Mouse (Mus musculus) activated CD4-positive, CD25-positive, alpha-beta regulatory T cell, adult 4 months (primary cell): ENCODE results near the gene Adcy7. TPM values are rescaled to one million over a fixed set of nuclear protein-coding genes. Genes with fewer than 3 reads are reported as not detected.

Experiments
- ATAC-seq: one replicate; pipeline ENCODE4 v1.8.0; 2017
- polyA plus RNA-seq, 2 experiments: library from polyadenylated mRNA; unstranded; fragments of 100-300 nt; shearing (Covaris generic); gene quantifications; one replicate each; pipeline ENCODE4 v1.2.1; 2017

Gene Adcy7
- 10 to 100 TPM; 71.1 to 90.3 TPM for polyA plus RNA-seq

- ATAC-seq: peak; percentile 70
Measured at GRCm38 (mm10) chr8:88272231-88273050, at the start of gene Adcy7. Adcy7 (plus strand) TSS chr8:88272403.

DNA sequence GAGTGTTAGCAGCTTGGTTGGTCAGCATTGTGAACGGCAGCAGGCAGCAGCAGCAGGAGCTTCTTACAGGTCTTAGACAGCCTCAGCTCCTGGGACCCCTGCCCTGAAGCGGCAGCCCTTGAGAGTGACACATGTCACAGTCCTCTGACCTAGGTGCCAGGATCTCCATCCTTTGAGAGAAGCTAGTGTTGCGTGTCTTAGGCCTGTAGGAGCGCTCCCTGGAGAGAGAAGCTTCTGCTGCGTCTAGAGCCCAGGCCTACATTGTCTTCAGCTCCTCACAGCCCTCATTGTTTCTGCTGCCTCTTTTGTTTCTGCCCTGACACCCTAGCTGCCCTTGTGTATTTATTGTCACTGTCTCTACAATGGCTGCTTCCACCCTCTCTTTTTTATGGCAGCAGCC, 46.8 kb upstream of the Adcy7 start:
- ATAC-seq: no peak

- no peak for ATAC-seq
Measured at GRCm38 (mm10) chr8:88227851-88228250, 44.4 kb upstream of the Adcy7 start.

DNA sequence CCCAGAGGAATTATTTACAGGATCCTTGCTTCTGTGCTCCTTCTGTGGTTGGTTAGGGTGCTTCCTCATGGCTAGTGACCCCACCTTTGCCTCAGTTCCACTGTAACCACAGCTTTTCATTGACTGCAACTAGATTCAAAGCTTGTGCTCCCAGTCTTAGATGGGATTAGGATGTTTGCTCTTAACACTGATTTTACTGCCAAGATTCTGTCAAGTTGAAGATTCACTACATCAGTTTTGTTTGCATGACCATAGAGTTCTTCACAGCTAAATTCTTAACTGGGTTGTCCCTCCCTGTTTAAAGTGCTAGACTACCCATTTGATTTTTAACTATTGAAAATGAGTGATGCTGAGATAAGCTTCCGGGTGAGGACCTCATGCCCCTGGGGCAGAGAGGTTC, 43.9 kb upstream of the Adcy7 start:
- ATAC-seq: no peak

- no peak for ATAC-seq
Measured at GRCm38 (mm10) chr8:88228800-88229199, 43.4 kb upstream of the Adcy7 start.

DNA sequence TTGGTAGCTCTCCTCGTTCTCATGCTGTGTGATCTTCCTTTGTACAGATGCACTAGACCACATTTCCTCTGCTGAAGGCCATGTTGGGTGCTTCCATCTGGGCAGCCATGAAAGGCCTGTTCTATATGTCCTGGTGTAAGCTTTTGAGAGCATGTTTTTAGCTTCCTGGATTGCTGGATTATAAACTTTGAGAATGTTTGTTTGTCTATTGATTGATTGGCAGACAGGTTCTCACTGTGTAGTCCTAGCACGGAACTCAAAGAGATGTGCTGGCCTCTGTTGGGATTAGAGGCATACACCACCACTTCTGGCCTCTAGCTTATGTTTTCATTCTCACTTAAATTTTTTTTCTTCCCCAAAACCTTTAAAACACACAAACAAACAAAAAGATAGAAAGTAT, 35.5 kb upstream of the Adcy7 start:
- ATAC-seq: no peak

DNA sequence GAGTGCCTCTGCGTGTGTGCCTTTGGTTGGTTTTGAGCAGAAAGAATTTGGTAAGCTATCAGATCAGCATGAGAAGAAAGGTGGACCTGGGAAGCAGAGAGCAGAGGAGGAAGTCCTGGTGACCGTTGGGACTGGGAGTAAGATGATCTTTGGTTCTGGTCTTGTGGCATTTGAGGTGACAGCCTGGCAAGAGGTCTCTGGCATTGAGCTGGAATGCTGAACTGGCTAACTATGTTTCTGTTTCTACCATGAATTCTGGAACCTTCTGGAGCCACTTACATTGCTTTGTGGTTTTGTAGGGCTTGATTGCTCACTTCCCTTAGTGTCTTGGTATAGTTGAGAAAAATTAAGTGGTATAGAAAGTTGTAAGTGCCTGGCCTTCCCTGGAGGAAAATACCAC, 34.6 kb upstream of the Adcy7 start:
- ATAC-seq: no peak

GRCm38 (mm10) chr8:88239277-88239676, 32.9 kb upstream of the Adcy7 start:
- no peak for ATAC-seq

GRCm38 (mm10) chr8:88241871-88242270, 30.3 kb upstream of the Adcy7 start:
- ATAC-seq: no peak

DNA sequence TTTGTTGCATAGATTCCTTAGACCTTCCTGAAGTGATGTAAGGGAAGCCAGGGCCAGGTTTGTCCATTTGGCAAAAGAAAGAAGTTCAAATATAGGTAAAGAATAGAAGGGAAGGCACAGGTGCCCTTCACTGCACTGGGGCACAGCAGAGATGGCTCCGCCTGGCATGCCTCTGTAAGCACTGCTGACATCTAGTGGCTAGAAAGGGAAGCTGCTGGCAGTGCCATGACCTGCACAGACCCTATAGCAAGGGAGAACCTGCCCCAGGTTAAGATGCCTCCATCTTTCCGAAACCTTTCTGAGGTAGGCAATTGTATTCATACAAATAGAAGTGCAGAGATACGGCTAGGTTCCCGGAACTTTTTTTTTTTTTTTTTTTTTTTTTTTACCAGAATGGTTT, 27.9 kb upstream of the Adcy7 start:
- ATAC-seq: peak; percentile 91

GRCm38 (mm10) chr8:88252791-88253190, 19.4 kb upstream of the Adcy7 start:
- ATAC-seq: no peak

DNA sequence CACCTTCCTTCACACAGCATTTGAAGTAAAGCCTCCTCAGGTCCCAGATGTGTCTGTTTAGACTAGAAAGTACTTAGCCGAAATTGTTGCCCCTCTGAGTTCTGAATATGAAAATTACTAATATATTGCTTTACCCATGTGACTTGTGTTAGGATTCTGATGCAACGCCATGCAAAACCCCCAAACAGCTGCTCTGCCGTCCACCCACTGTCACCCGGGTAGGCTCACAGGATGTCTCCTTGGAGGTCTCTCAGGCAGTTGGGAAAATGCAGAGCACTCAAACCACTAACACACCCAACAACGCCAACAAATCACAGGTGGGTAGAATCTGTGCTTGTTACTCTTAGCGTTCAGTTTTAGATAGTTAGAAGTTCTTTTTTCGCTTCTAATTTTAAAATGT, 17.2 kb upstream of the Adcy7 start:
- ATAC-seq: no peak

DNA sequence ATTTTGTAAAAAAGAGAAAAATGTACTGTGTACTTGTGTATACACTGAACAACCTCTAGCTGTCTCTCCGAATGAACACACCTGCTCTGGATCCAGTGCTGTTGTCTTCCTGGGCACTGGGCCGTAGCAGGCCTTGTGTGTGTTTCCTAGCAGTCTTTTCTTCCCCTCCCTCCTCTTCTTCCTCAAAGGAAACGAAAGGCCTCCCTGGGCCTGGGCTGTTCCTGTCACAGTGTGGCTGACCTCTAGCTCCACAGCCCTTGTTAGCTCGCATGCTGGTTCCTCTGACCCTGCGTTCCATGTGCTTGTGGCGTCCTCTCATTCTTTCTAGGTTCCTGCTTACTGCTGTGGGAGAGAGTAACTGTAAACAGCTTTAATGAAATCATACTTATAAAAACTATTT, 14.2 kb upstream of the Adcy7 start:
- ATAC-seq: no peak

GRCm38 (mm10) chr8:88258544-88258943, 13.7 kb upstream of the Adcy7 start:
- ATAC-seq: no peak

DNA sequence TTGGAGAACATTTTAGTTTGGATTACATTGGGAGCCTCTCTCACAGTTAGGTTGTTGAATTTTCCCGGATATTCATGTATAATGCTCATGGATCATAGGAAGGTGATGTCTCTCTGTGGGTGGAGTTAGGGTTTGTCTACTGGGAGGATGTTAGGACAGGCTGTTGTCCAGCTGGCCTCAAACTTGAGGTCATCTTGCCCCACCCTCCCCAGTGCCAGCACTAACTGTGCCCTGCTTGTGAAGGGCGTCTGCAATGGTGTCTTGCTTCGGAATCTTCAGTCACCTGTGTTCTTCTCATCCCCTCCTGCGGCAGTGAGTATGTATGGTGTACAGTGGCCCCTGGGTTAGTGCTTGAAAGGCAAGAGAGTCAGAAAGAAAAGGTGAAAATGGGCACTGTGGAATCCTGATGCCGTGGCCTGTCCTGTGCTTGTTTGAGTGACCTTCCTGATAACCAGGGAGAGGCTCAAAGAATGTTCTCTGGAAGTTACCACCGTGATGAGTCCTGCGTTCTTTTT, 11.7 kb upstream of the Adcy7 start:
- ATAC-seq: no peak

GRCm38 (mm10) chr8:88262831-88263635, 9.2 kb upstream of the Adcy7 start:
- no peak for ATAC-seq

DNA sequence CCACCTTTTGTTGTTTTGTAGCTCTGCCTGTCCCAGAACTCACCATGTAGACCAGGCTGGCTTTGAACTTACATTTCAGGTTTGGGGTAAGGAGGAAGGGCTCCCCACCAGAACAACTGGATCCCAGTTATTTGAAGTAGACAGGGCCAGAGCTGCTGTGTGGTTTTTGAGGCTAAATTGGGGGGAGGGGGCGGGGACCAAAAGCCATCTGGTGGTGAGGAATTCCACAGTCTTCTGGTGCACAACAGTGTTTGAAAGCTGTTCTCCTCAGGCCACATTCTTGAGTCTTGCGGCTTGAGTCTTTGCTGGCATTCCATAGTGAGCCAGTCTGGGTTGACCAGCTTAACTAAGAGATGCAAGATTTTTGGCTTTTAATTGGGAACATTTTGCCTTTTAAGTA, 6.7 kb upstream of the Adcy7 start:
- ATAC-seq: no peak

DNA sequence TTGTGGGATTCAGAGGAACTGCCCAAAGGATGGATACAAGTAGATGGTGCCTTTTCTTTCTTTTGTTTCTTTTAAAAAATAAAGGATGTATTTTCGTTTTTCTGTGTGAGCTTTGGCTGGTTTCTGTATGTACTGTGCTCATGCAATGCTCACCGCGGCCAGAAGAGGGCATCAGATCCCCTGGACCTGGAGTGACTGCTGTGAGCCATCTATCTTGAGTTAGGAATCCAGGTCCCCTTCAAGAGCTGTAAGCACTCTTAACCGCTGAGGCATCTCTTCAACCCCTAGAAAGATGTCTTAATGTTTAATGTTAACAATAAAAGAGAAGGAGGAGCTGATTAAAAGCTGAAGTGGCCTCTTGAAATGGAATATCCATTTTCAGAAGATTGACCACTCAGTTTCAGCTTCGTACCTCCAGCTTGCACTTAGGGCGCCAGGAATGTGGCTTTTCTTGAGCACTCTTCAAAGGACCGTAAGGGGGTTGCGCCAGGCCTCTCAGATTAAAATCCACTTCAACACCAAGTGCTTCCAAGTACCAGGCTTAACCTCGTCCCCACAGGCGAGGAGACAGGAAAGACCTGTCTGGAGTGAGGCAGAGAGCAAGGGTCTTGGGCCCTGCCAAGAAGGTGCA, 5.9 kb upstream of the Adcy7 start:
- ATAC-seq: no peak

DNA sequence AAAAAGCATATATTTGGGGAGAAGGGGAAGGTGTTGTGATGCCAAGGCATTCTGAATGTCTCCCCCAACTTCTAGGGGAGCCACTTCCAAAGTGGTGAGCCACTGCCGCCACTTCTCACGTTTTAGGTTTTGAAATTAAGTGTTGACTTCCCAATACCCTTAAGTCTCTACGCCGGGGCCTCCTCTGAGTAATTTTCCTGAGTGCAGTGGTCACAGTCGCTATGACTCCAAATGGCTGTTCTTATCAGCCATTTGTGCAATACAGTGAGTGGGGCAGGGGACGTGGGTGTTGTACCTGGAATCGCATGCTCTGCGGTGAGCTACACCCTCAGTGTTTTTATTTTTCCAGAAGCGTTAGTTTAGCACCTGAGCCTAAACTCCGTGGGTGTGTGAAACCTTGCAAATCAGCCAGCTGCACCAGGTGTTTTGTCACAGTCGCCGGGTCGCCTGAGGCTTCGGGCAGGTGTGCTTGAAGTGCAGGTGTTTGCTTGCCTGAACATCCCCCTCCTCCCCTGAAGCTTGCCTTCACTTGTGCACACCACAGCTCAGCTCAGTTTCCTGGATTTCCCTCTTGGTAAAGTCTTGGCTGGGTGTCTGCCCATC, 5.3 kb upstream of the Adcy7 start:
- ATAC-seq: no peak

DNA sequence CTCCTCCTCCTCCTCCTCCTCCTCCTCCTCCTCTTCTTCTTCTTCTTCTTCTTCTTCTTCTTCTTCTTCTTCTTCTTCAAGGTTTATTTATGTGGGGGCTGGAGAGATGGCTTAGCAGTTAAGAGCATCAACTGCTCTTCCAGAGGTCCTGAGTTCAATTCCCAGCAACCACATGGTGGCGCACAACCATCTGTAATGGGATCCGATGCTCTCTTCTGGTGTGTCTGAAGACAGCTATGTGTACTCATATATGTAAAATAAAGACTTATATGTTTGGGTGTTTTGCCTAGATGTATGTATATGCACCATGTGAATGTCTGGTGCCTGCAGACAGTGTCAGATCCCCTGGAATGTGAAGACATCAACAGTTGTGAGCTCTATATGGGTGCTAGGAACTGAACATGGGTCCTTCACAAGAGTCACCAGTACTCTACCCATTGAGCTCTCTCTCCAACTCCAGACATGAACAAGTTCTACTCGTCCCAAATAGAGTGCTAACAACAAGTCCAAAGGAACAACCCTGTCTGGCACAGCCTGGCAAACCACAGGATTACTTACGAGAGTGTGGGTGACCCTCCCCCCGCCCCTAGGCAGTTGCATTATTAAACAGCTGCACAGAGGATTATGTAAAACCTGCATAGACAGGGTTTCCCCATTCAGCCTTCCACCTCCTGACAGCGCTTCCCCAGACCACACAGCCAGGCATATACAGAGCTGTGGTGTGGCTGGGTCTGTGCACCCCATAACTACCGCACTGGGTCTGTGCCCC, 2.9 kb upstream of the Adcy7 start:
- no peak for ATAC-seq

- ATAC-seq: no peak
Measured at GRCm38 (mm10) chr8:88270086-88270485, 2.1 kb upstream of the Adcy7 start.

DNA sequence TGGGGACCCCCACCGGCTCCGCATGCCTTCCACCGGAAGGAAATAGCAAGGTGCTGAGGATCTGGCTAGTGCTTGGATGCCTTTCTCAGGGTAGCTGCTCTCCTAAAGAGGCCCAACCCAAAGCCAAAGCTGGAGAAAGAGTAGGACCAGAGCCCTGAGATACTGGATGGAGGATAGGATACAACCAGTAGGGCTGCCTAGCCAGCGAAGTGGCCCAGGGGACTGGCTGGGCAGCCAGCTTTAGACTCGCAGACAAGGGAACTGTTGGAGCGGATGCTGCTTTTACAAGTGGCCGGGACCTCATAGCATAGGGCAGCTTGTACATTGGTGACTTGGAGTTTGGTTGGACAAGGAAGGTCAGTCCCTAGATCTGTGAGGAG, 838 bp downstream of the Adcy7 start:
- no peak for ATAC-seq
